Comparison of ENCODE assay signal across 13 mouse cellular contexts in genomic region chr11:81489144-81489735, GRCm38 (mm10).
"Had no signal": no experiment of that assay in that cellular context is flagged by ENCODE, and none has a peak within 500 bp of the region (broad histone marks: within the 10 kb centered on the region; RNA-seq: fewer than 3 reads in every experiment).

No protein-coding gene starts in this region.

- H3K4me3 ChIP-seq: limb, embryonic 12.5 days; limb, embryonic 15.5 days; liver, embryonic 13.5 days had no signal

- H3K9me3 ChIP-seq: limb, embryonic 12.5 days; limb, embryonic 15.5 days; liver, embryonic 13.5 days had no signal

- DNase-seq: kidney, adult 18-20 months; kidney, adult 9 months; kidney, postnatal 14 days; left cerebral cortex, postnatal 4 days; liver, embryonic 13.5 days; lung, postnatal 36 days; midbrain, embryonic 14.5 days; thymus, adult 18-20 months; thymus, postnatal 36 days had no signal

- H3K27ac ChIP-seq: limb, embryonic 12.5 days; limb, embryonic 15.5 days; liver, embryonic 13.5 days had no signal

- H3K36me3 ChIP-seq: limb, embryonic 12.5 days; limb, embryonic 15.5 days; liver, embryonic 13.5 days had no signal

- ATAC-seq: lung, postnatal 0 days had no signal

- H3K4me1 ChIP-seq: limb, embryonic 12.5 days; limb, embryonic 15.5 days; liver, embryonic 13.5 days had no signal

- H3K9ac ChIP-seq: limb, embryonic 12.5 days; limb, embryonic 15.5 days; liver, embryonic 13.5 days had no signal

- H3K4me2 ChIP-seq: limb, embryonic 12.5 days; limb, embryonic 15.5 days; liver, embryonic 13.5 days; midbrain, embryonic 11.5 days had no signal

- H3K27me3 ChIP-seq: limb, embryonic 12.5 days; limb, embryonic 15.5 days; liver, embryonic 13.5 days had no signal
